Mouse (Mus musculus): ENCODE results near the gene Igdcc4. TPM values are rescaled to one million over a fixed set of nuclear protein-coding genes. Genes with fewer than 3 reads are reported as not detected.

Gene Igdcc4
- polyA plus RNA-seq, 1 experiment from 2014 or later: 5.6 TPM

GRCm38 (mm10) chr9:65087490-65087889, 13.8 kb upstream of the Igdcc4 start:
- no peak overlapping the region for H3K27ac ChIP-seq
- WGBS (ENCODE audit: insufficient replicate concordance): 26% methylated on average over 5 of the region's 5 CpGs
- no peak overlapping the region for H3K4me2 ChIP-seq
- H3K4me1 ChIP-seq: peaks cover 22% of the 10 kb centered on the region
- no peaks in the 10 kb centered on the region for H3K9me3 ChIP-seq (replicated peaks)
- 0 out of 2 replicates have a peak, but pooled peaks cover 7% of the 10 kb centered on the region for H3K27me3 ChIP-seq (replicated peaks)
- ATAC-seq: no peak
- H3K4me3 ChIP-seq: no peak overlapping the region
- no peak overlapping the region for H3K9ac ChIP-seq
- H3K36me3 ChIP-seq: peaks cover 22% of the 10 kb centered on the region

- Histone ChIP-seq H3K27me3 (replicated peaks) (peaks cover 19% of the 10 kb centered on the region; the same call in 1 of the 2 replicates), H3K9ac (no peak overlapping the region), H3K27ac (no peak overlapping the region), H3K4me3 (no peak overlapping the region), H3K4me1 (0 out of 2 replicates have a peak, but pooled peaks cover 4% of the 10 kb centered on the region), H3K9me3 (replicated peaks) (no peaks in the 10 kb centered on the region), H3K36me3 (no peaks in the 10 kb centered on the region), H3K4me2 (no peak overlapping the region)
- WGBS (ENCODE audit: insufficient replicate concordance): 54% methylated on average over 6 of the region's 6 CpGs
- no peak for ATAC-seq
These were observed 7.0 kb upstream of the Igdcc4 start for GRCm38 (mm10) chr9:65094237-65094636.

GRCm38 (mm10) chr9:65101686-65102376, 545 bp downstream of the Igdcc4 start:
- H3K9ac ChIP-seq: peak overlapping the region; percentile 68
- H3K4me2 ChIP-seq: peak overlapping the region; percentile 88
- H3K27me3 ChIP-seq (replicated peaks): peaks cover 83% of the 10 kb centered on the region
- peak overlapping the region; percentile 62 for H3K4me3 ChIP-seq
- peak overlapping the region; percentile 76 for H3K27ac ChIP-seq
- no peaks in the 10 kb centered on the region; the same call in none of the 2 replicates for H3K9me3 ChIP-seq (replicated peaks)
- ATAC-seq: peak; percentile 53
- no peaks in the 10 kb centered on the region for H3K36me3 ChIP-seq
- 1% methylated on average over 39 of the region's 39 CpGs for WGBS (ENCODE audit: insufficient replicate concordance)
- H3K4me1 ChIP-seq: peaks cover 9% of the 10 kb centered on the region

GRCm38 (mm10) chr9:65102377-65103172, 1.3 kb downstream of the Igdcc4 start:
- no peaks in the 10 kb centered on the region for H3K36me3 ChIP-seq
- H3K4me2 ChIP-seq: peak overlapping the region; percentile 88
- peak overlapping the region; percentile 5; the same call in 1 of the 2 replicates for H3K27ac ChIP-seq
- H3K4me3 ChIP-seq: peak overlapping the region; percentile 62
- H3K9me3 ChIP-seq (replicated peaks): no peaks in the 10 kb centered on the region; the same call in none of the 2 replicates
- H3K27me3 ChIP-seq (replicated peaks): peaks cover 90% of the 10 kb centered on the region
- H3K4me1 ChIP-seq: peaks cover 9% of the 10 kb centered on the region
- H3K9ac ChIP-seq: peak overlapping the region; percentile 48
- peak; percentile 33 for ATAC-seq
- WGBS (ENCODE audit: insufficient replicate concordance): 8% methylated on average over 36 of the region's 36 CpGs

- Histone ChIP-seq H3K9ac (no peak overlapping the region), H3K27me3 (replicated peaks) (peaks cover 91% of the 10 kb centered on the region), H3K27ac (peak overlapping the region; percentile 5; the same call in 1 of the 2 replicates), H3K4me2 (peak overlapping the region; percentile 88), H3K4me3 (peak overlapping the region; percentile 62), H3K4me1 (peaks cover 9% of the 10 kb centered on the region), H3K36me3 (no peaks in the 10 kb centered on the region), H3K9me3 (replicated peaks) (no peaks in the 10 kb centered on the region; the same call in none of the 2 replicates)
- no peak for ATAC-seq
- WGBS (ENCODE audit: insufficient replicate concordance): 17% methylated on average over 8 of the region's 8 CpGs
These were observed 2.0 kb downstream of the Igdcc4 start for GRCm38 (mm10) chr9:65103173-65103752.

DNA sequence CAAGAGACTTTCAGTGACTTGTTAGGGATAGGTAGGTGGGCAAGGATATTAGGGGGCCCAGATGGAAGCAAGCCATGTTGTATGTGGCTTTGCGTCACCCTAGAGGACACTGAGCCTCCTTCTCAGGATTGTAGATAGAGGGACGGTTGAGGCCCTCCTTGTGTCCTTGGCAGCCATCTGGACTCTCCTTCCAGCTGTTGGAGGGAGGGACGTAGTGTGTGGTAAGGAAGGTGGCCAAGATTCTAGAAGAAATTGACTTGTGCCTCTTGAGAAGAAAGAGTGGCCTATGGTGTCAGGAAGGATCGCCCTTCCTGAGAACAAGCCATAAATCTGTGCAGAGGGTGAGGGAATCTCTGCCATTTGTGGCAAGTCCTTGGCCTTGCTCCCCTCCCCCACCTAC, 5.5 kb downstream of the Igdcc4 start:
- no peaks in the 10 kb centered on the region for H3K36me3 ChIP-seq
- no peaks in the 10 kb centered on the region for H3K9me3 ChIP-seq (replicated peaks)
- WGBS (ENCODE audit: insufficient replicate concordance): 60% methylated on average over 4 of the region's 4 CpGs
- no peak overlapping the region for H3K9ac ChIP-seq
- peaks cover 89% of the 10 kb centered on the region for H3K27me3 ChIP-seq (replicated peaks)
- peaks cover 8% of the 10 kb centered on the region for H3K4me1 ChIP-seq
- no peak for ATAC-seq
- H3K27ac ChIP-seq: no peak overlapping the region
- H3K4me3 ChIP-seq: no peak overlapping the region
- no peak overlapping the region for H3K4me2 ChIP-seq

- WGBS (ENCODE audit: insufficient replicate concordance): 55% methylated on average over 1 of the region's 1 CpGs
- peaks cover 84% of the 10 kb centered on the region for H3K27me3 ChIP-seq (replicated peaks)
- H3K4me2 ChIP-seq: no peak overlapping the region
These were observed 6.6 kb downstream of the Igdcc4 start for GRCm38 (mm10) chr9:65107893-65108292.

DNA sequence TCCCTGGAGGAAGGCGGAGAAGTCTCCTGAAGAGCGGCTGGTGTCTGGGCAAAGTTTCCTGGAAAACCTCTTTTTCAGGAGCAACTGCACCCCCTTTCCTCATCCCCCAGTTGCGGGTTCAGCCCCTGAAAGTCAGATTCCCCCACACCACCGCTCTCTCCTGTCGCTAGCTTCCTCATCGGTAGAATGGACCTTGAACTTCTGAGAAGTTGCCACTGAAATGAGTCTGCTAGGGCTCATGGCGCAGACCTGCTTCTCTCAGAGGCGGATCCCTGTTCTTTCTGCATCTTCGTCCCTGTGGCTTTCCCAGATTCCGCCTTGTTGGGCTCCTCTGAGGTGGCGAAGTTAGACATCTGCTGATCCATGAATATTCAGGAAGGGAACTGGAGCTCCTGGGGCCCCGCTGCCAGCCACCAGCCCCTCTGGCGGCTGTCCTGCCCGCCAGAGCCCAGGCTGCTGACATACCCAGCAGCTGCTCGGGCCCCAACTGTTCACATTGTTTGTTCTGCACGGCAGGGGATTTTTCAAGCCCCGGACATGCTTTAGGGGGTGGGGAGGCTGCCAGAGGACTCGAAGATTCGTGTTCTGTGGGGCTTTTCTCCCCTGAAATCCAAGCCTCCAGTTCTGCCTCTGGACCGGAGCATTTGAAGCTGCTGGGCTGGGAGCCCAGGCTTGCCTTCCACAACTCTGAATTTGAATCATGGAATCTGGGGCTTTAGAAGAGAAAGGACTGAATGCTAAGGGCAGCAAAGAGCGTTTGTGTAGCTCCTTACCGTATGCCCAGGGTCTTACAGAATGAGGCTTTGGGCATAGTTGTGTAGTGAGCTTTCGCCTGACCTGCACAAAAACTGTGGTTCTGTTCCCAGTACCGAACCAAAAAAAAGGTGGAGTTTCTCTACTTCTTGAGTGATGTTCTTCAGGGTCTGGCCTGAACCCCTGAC, 8.1 kb downstream of the Igdcc4 start:
- Histone ChIP-seq H3K4me2 (peak overlapping the region; percentile 39), H3K36me3 (no peaks in the 10 kb centered on the region), H3K9me3 (replicated peaks) (no peaks in the 10 kb centered on the region), H3K4me1 (peaks cover 3% of the 10 kb centered on the region; the same call in 1 of the 2 replicates), H3K27me3 (replicated peaks) (peaks cover 84% of the 10 kb centered on the region), H3K4me3 (no peak overlapping the region), H3K27ac (0 out of 2 replicates have a peak overlapping the region, but pooled peaks have one; percentile 36), H3K9ac (no peak overlapping the region)
- 15% methylated on average over 24 of the region's 24 CpGs for WGBS (ENCODE audit: insufficient replicate concordance)
- ATAC-seq: no peak

More at GRCm38 (mm10) chr9:65107893-65108292, 6.6 kb downstream of the Igdcc4 start:
- peaks cover 3% of the 10 kb centered on the region; the same call in 1 of the 2 replicates for H3K4me1 ChIP-seq
- no peaks in the 10 kb centered on the region for H3K36me3 ChIP-seq
- no peak for ATAC-seq
- no peak overlapping the region for H3K27ac ChIP-seq
- H3K9me3 ChIP-seq (replicated peaks): no peaks in the 10 kb centered on the region
- H3K9ac ChIP-seq: no peak overlapping the region
- no peak overlapping the region for H3K4me3 ChIP-seq

DNA sequence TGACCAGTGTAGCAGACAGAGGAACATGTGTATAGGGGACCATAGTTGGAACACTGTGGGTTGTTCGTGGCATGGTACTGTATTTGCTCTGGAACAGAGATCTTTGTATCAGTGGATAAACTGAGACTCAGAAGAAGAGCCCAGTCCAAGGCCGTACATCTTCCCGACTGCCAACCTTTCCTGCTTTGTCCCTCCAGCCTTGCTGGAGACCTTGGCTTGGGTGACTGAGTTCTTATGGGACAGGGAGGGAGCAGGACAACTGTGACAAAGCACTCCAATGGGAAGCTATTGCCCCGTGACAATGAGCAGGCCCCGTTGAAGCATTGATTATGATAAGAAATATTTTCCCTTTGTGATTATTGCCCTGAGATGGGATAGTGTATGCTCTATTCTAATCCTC, 10.4 kb downstream of the Igdcc4 start:
- H3K4me2 ChIP-seq: no peak overlapping the region
- H3K27me3 ChIP-seq (replicated peaks): peaks cover 72% of the 10 kb centered on the region
- H3K36me3 ChIP-seq: peaks cover 3% of the 10 kb centered on the region; the same call in 1 of the 2 replicates
- WGBS (ENCODE audit: insufficient replicate concordance): 67% methylated on average over 5 of the region's 5 CpGs
- H3K9ac ChIP-seq: no peak overlapping the region
- H3K9me3 ChIP-seq (replicated peaks): no peaks in the 10 kb centered on the region
- H3K4me1 ChIP-seq: peaks cover 3% of the 10 kb centered on the region; the same call in 1 of the 2 replicates
- H3K4me3 ChIP-seq: no peak overlapping the region
- H3K27ac ChIP-seq: no peak overlapping the region
- ATAC-seq: no peak

GRCm38 (mm10) chr9:65113694-65114093, 12.4 kb downstream of the Igdcc4 start:
- Histone ChIP-seq H3K4me1 (peaks cover 3% of the 10 kb centered on the region; the same call in 1 of the 2 replicates), H3K9ac (no peak overlapping the region), H3K27me3 (replicated peaks) (peaks cover 62% of the 10 kb centered on the region), H3K9me3 (replicated peaks) (no peaks in the 10 kb centered on the region), H3K27ac (no peak overlapping the region), H3K4me2 (no peak overlapping the region), H3K4me3 (no peak overlapping the region), H3K36me3 (peaks cover 10% of the 10 kb centered on the region)
- WGBS (ENCODE audit: insufficient replicate concordance): 57% methylated on average over 2 of the region's 2 CpGs
- ATAC-seq: no peak

GRCm38 (mm10) chr9:65115891-65116290, 14.6 kb downstream of the Igdcc4 start:
- H3K27ac ChIP-seq: no peak overlapping the region
- no peaks in the 10 kb centered on the region for H3K4me1 ChIP-seq
- H3K4me2 ChIP-seq: no peak overlapping the region
- 67% methylated on average over 2 of the region's 2 CpGs for WGBS (ENCODE audit: insufficient replicate concordance)
- peaks cover 48% of the 10 kb centered on the region for H3K27me3 ChIP-seq (replicated peaks)
- H3K9ac ChIP-seq: no peak overlapping the region
- ATAC-seq: no peak
- no peak overlapping the region for H3K4me3 ChIP-seq
- peaks cover 11% of the 10 kb centered on the region for H3K36me3 ChIP-seq
- H3K9me3 ChIP-seq (replicated peaks): no peaks in the 10 kb centered on the region

Measured in liver, embryonic 12.5 days (tissue).